Mouse (Mus musculus): ENCODE measurements around the gene Reep6. TPM values are rescaled to one million over a fixed set of nuclear protein-coding genes. Genes with fewer than 3 reads are reported as not detected.
A peak's percentile ranks its signal among the peaks of the same experiment; 100 is the strongest.

The Reep6 gene
- polyA plus RNA-seq, 1 experiment from 2014 or later, result 1.8 TPM

- Histone ChIP-seq H3K27ac (ENCODE audit: low read length) (no peak overlapping the region), H3K36me3 (ENCODE audit: control insufficient read depth, insufficient read depth) (no peaks in the 10 kb centered on the region), H3K4me3 (ENCODE audit: low read length) (no peak overlapping the region), H3K9me3 (replicated peaks; ENCODE audit: control insufficient read depth, low read length) (no peaks in the 10 kb centered on the region), H3K4me2 (ENCODE audit: low read depth, low read length) (peak overlapping the region; percentile 98), H3K4me1 (ENCODE audit: control insufficient read depth, insufficient read depth, low read length) (peaks cover 29% of the 10 kb centered on the region), H3K9ac (ENCODE audit: low read length) (no peak overlapping the region), H3K27me3 (ENCODE audit: control insufficient read depth, insufficient read depth, low read length) (peaks cover 7% of the 10 kb centered on the region)
- WGBS, result 88% methylated on average over 21 of the region's 21 CpGs
- ATAC-seq (replicated peaks; ENCODE audit: extremely low read depth, insufficient read depth, low FRiP score), result no peak
Measured at GRCm38 (mm10) chr10:80321670-80322581, 7.8 kb upstream of the Reep6 start.

GRCm38 (mm10) chr10:80322811-80323211, 6.9 kb upstream of the Reep6 start:
- Histone ChIP-seq H3K9ac (ENCODE audit: low read length) (peak overlapping the region; percentile 78), H3K9me3 (replicated peaks; ENCODE audit: control insufficient read depth, low read length) (no peaks in the 10 kb centered on the region), H3K4me3 (ENCODE audit: low read length) (peak overlapping the region; percentile 71), H3K27me3 (ENCODE audit: control insufficient read depth, insufficient read depth, low read length) (peaks cover 4% of the 10 kb centered on the region; the same call in 1 of the 2 replicates), H3K4me1 (ENCODE audit: control insufficient read depth, insufficient read depth, low read length) (peaks cover 25% of the 10 kb centered on the region), H3K36me3 (ENCODE audit: control insufficient read depth, insufficient read depth) (no peaks in the 10 kb centered on the region), H3K27ac (ENCODE audit: low read length) (no peak overlapping the region), H3K4me2 (ENCODE audit: low read depth, low read length) (peak overlapping the region; percentile 98)
- ATAC-seq (replicated peaks; ENCODE audit: extremely low read depth, insufficient read depth, low FRiP score), result no peak
- 7% methylated on average over 28 of the region's 28 CpGs for WGBS

- ATAC-seq (replicated peaks; ENCODE audit: extremely low read depth, insufficient read depth, low FRiP score), result peak; percentile 29
- under 1% methylated on average over 44 of the region's 46 CpGs for WGBS
Measured at GRCm38 (mm10) chr10:80323261-80324119, 6.3 kb upstream of the Reep6 start.

GRCm38 (mm10) chr10:80324120-80325037, 5.4 kb upstream of the Reep6 start:
- H3K4me3 ChIP-seq (ENCODE audit: low read length), result no peak overlapping the region; the same call in 1 of the 2 replicates
- no peaks in the 10 kb centered on the region for H3K9me3 ChIP-seq (replicated peaks; ENCODE audit: control insufficient read depth, low read length)
- whole genome bisulfite sequencing, result 77% methylated on average over 17 of the region's 17 CpGs
- no peak overlapping the region for H3K9ac ChIP-seq (ENCODE audit: low read length)
- peaks cover 24% of the 10 kb centered on the region for H3K4me1 ChIP-seq (ENCODE audit: control insufficient read depth, insufficient read depth, low read length)
- no peak for ATAC-seq (replicated peaks; ENCODE audit: extremely low read depth, insufficient read depth, low FRiP score)
- H3K36me3 ChIP-seq (ENCODE audit: control insufficient read depth, insufficient read depth), result no peaks in the 10 kb centered on the region
- H3K4me2 ChIP-seq (ENCODE audit: low read depth, low read length), result peak overlapping the region; percentile 98
- no peaks in the 10 kb centered on the region; the same call in 1 of the 2 replicates for H3K27me3 ChIP-seq (ENCODE audit: control insufficient read depth, insufficient read depth, low read length)
- H3K27ac ChIP-seq (ENCODE audit: low read length), result no peak overlapping the region

More at GRCm38 (mm10) chr10:80323261-80324119, 6.3 kb upstream of the Reep6 start:
- H3K9me3 ChIP-seq (replicated peaks; ENCODE audit: control insufficient read depth, low read length), result no peaks in the 10 kb centered on the region
- H3K9ac ChIP-seq (ENCODE audit: low read length), result peak overlapping the region; percentile 78
- peaks cover 25% of the 10 kb centered on the region for H3K4me1 ChIP-seq (ENCODE audit: control insufficient read depth, insufficient read depth, low read length)
- H3K27ac ChIP-seq (ENCODE audit: low read length), result no peak overlapping the region
- no peaks in the 10 kb centered on the region; the same call in 1 of the 2 replicates for H3K27me3 ChIP-seq (ENCODE audit: control insufficient read depth, insufficient read depth, low read length)
- H3K36me3 ChIP-seq (ENCODE audit: control insufficient read depth, insufficient read depth), result no peaks in the 10 kb centered on the region
- H3K4me3 ChIP-seq (ENCODE audit: low read length), result peak overlapping the region; percentile 71
- H3K4me2 ChIP-seq (ENCODE audit: low read depth, low read length), result peak overlapping the region; percentile 98

GRCm38 (mm10) chr10:80325045-80325444, 4.7 kb upstream of the Reep6 start:
- Histone ChIP-seq H3K4me2 (ENCODE audit: low read depth, low read length) (no peak overlapping the region), H3K27ac (ENCODE audit: low read length) (no peak overlapping the region), H3K36me3 (ENCODE audit: control insufficient read depth, insufficient read depth) (no peaks in the 10 kb centered on the region), H3K4me3 (ENCODE audit: low read length) (no peak overlapping the region), H3K9me3 (replicated peaks; ENCODE audit: control insufficient read depth, low read length) (no peaks in the 10 kb centered on the region), H3K9ac (ENCODE audit: low read length) (no peak overlapping the region), H3K27me3 (ENCODE audit: control insufficient read depth, insufficient read depth, low read length) (no peaks in the 10 kb centered on the region; the same call in 1 of the 2 replicates), H3K4me1 (ENCODE audit: control insufficient read depth, insufficient read depth, low read length) (peaks cover 23% of the 10 kb centered on the region)
- ATAC-seq (replicated peaks; ENCODE audit: extremely low read depth, insufficient read depth, low FRiP score), result no peak
- 80% methylated on average over 21 of the region's 21 CpGs for WGBS

GRCm38 (mm10) chr10:80330084-80330483, 331 bp downstream of the Reep6 start:
- 2% methylated on average over 41 of the region's 41 CpGs for WGBS
- Histone ChIP-seq H3K36me3 (ENCODE audit: control insufficient read depth, insufficient read depth) (no peaks in the 10 kb centered on the region), H3K27ac (ENCODE audit: low read length) (no peak overlapping the region), H3K4me2 (ENCODE audit: low read depth, low read length) (peak overlapping the region; percentile 74), H3K9me3 (replicated peaks; ENCODE audit: control insufficient read depth, low read length) (no peaks in the 10 kb centered on the region), H3K4me1 (ENCODE audit: control insufficient read depth, insufficient read depth, low read length) (peaks cover 12% of the 10 kb centered on the region; the same call in 1 of the 2 replicates), H3K4me3 (ENCODE audit: low read length) (peak overlapping the region; percentile 46), H3K27me3 (ENCODE audit: control insufficient read depth, insufficient read depth, low read length) (peaks cover 15% of the 10 kb centered on the region), H3K9ac (ENCODE audit: low read length) (peak overlapping the region; percentile 67)
- no peak for ATAC-seq (replicated peaks; ENCODE audit: extremely low read depth, insufficient read depth, low FRiP score)

- Histone ChIP-seq H3K27me3 (ENCODE audit: control insufficient read depth, insufficient read depth, low read length) (peaks cover 15% of the 10 kb centered on the region), H3K4me2 (ENCODE audit: low read depth, low read length) (peak overlapping the region; percentile 74; the same call in 1 of the 2 replicates), H3K9me3 (replicated peaks; ENCODE audit: control insufficient read depth, low read length) (no peaks in the 10 kb centered on the region), H3K4me1 (ENCODE audit: control insufficient read depth, insufficient read depth, low read length) (peaks cover 12% of the 10 kb centered on the region; the same call in 1 of the 2 replicates), H3K36me3 (ENCODE audit: control insufficient read depth, insufficient read depth) (no peaks in the 10 kb centered on the region), H3K27ac (ENCODE audit: low read length) (no peak overlapping the region), H3K4me3 (ENCODE audit: low read length) (no peak overlapping the region), H3K9ac (ENCODE audit: low read length) (no peak overlapping the region)
- 42% methylated on average over 2 of the region's 2 CpGs for WGBS
- ATAC-seq (replicated peaks; ENCODE audit: extremely low read depth, insufficient read depth, low FRiP score), result no peak
Measured at GRCm38 (mm10) chr10:80330888-80331287, 1.1 kb downstream of the Reep6 start.

All from heart, embryonic 16.5 days (tissue).